Mouse (Mus musculus) myocyte (in vitro differentiated cells): ENCODE measurements around the gene Pigg. TPM values are rescaled to one million over a fixed set of nuclear protein-coding genes. Genes with fewer than 3 reads are reported as not detected.
"Not testable (repeated sequence)": the region's sequence is repeated elsewhere in the genome, so short reads cannot be mapped to it uniquely, and the experiment has no call there.

Source experiments
- H3K27me3 ChIP-seq: one replicate; pipeline ENCODE4 v1.6.1; 2011; ENCODE audit not compliant: control insufficient read depth, insufficient read depth, insufficient read length
- H3K36me3 ChIP-seq: one replicate; pipeline ENCODE4 v1.6.1; 2011; ENCODE audit not compliant: control insufficient read depth, insufficient read depth
- H3K4me2 ChIP-seq: one replicate; pipeline ENCODE4 v1.6.1; 2011; ENCODE audit warnings: low read depth, control low read depth
- H3K4me3 ChIP-seq: one replicate; pipeline ENCODE4 v1.5.1; 2011; ENCODE audit warnings: mild to moderate bottlenecking, control low read depth, moderate library complexity
- H3K79me2 ChIP-seq: one replicate; pipeline ENCODE4 v1.6.1; 2011; ENCODE audit not compliant: control insufficient read depth, insufficient read depth
- H3ac ChIP-seq: one replicate; pipeline ENCODE4 v1.6.1; 2011; ENCODE audit not compliant: control insufficient read depth, insufficient read length
- CEBPB ChIP-seq: IDR thresholded peaks from 2 replicates; pipeline ENCODE4 v1.6.1; 2011; ENCODE audit warnings: mild to moderate bottlenecking, moderate library complexity; ENCODE audit not compliant: poor library complexity, insufficient read depth, severe bottlenecking
- E2F4 ChIP-seq: IDR thresholded peaks from one replicate; pipeline ENCODE4 v1.6.1; 2011; ENCODE audit warnings: mild to moderate bottlenecking, control low read depth, moderate library complexity; ENCODE audit not compliant: insufficient read depth
- MAX ChIP-seq: IDR thresholded peaks from one replicate; pipeline ENCODE4 v1.6.1; 2011; ENCODE audit warnings: low read depth, mild to moderate bottlenecking, control low read depth
- MYOD1 ChIP-seq, 3 experiments: IDR thresholded peaks; one replicate each; pipeline ENCODE4 v1.6.1; 2011; ENCODE audit warnings: control low read depth in 2 of 3, low read depth in 2 of 3, mild to moderate bottlenecking in 2 of 3, moderate library complexity in 1 of 3; ENCODE audit not compliant: insufficient read length in 2 of 3, control insufficient read depth in 1 of 3
- MYOG ChIP-seq, 3 experiments: IDR thresholded peaks; one replicate each; pipeline ENCODE4 v1.6.1; 2011; ENCODE audit warnings: control low read depth in 2 of 3, low read depth in 2 of 3, mild to moderate bottlenecking in 2 of 3; ENCODE audit not compliant: insufficient read length in 2 of 3, control insufficient read depth in 1 of 3, insufficient read depth in 1 of 3
- POLR2A ChIP-seq: IDR thresholded peaks from one replicate; pipeline ENCODE4 v1.6.1; 2011; ENCODE audit warnings: low read depth, mild to moderate bottlenecking, control low read depth, moderate library complexity; ENCODE audit not compliant: insufficient read length
- POLR2AphosphoS2 ChIP-seq: IDR thresholded peaks from one replicate; pipeline ENCODE4 v1.6.1; 2011; ENCODE audit warnings: low read depth, control low read depth; ENCODE audit not compliant: insufficient read length
- REST ChIP-seq: IDR thresholded peaks from one replicate; pipeline ENCODE4 v1.6.1; 2011; ENCODE audit warnings: mild to moderate bottlenecking, control low read depth, moderate library complexity; ENCODE audit not compliant: insufficient read depth, insufficient read length
- SRF ChIP-seq: IDR thresholded peaks from one replicate; pipeline ENCODE4 v1.6.1; 2011; ENCODE audit warnings: low read depth; ENCODE audit not compliant: control insufficient read depth, insufficient read length
- TCF12 ChIP-seq: IDR thresholded peaks from one replicate; pipeline ENCODE4 v1.6.1; 2011; ENCODE audit warnings: mild to moderate bottlenecking, control low read depth; ENCODE audit not compliant: poor library complexity, insufficient read depth, severe bottlenecking
- TCF3 ChIP-seq: IDR thresholded peaks from one replicate; pipeline ENCODE4 v1.6.1; 2011; ENCODE audit warnings: low read depth, control low read depth; ENCODE audit not compliant: insufficient read length
- USF1 ChIP-seq: IDR thresholded peaks from one replicate; pipeline ENCODE4 v1.6.1; 2011; ENCODE audit warnings: low read depth, mild to moderate bottlenecking, control low read depth, moderate library complexity
- polyA plus RNA-seq: library from polyadenylated mRNA; unstranded; fragments of >200 nt; fragmentation: generic; extraction: Trizol; gene quantifications from one replicate; pipeline ENCODE4 v1.2.1, GENCODE M21; 2012; ENCODE audit warnings: missing spikeins

Pigg gene
- 1.8 TPM for polyA plus RNA-seq

GRCm38 (mm10) chr5:108312224-108313064 is at the start of gene Pigg:
Pigg (plus strand) TSS chr5:108312609.
- H3K4me2 ChIP-seq = peak within 1 kb of the TSS; percentile 99
- H3K4me3 ChIP-seq = peak within 1 kb of the TSS; percentile 95
- TF ChIP-seq REST (no peak), CEBPB (no peak), MYOG (IDR thresholded peaks at IDR 0.05; ENCODE audit: control insufficient read depth in 1 of 3, insufficient read depth in 1 of 3, insufficient read length in 2 of 3, low read depth in 2 of 3) (peak in 1 of 3 experiments; percentile 15), E2F4 (no peak), TCF12 (no peak), POLR2AphosphoS2 (peak; percentile 90), TCF3 (no peak), SRF (peak; percentile 53), MAX (no peak), USF1 (peak; percentile 35), MYOD1 (IDR thresholded peaks at IDR 0.05; ENCODE audit: control insufficient read depth in 1 of 3, insufficient read length in 2 of 3, low read depth in 2 of 3) (peak in 1 of 3 experiments; percentile 14), POLR2A (peak; percentile 92)
- no peaks in the 10 kb centered on the region for H3K27me3 ChIP-seq
- no peaks in the 10 kb centered on the region for H3K36me3 ChIP-seq
- H3ac ChIP-seq = peak within 1 kb of the TSS; percentile 67
- H3K79me2 ChIP-seq = peaks cover 7% of the 10 kb centered on the region

- Histone ChIP-seq H3K27me3 (no peaks in the 10 kb centered on the region), H3K4me2 (peak overlapping the region; percentile 55), H3ac (no peak overlapping the region), H3K4me3 (no peak overlapping the region), H3K79me2 (no peaks in the 10 kb centered on the region), H3K36me3 (no peaks in the 10 kb centered on the region)
- no peak for TF ChIP-seq MYOD1 (IDR thresholded peaks at IDR 0.05; ENCODE audit: control insufficient read depth in 1 of 3, insufficient read length in 2 of 3, low read depth in 2 of 3)
- no peak for TF ChIP-seq TCF12
- no peak for TF ChIP-seq TCF3
- TF ChIP-seq POLR2AphosphoS2 = no peak
- no peak for TF ChIP-seq E2F4
- peak in 1 of 3 experiments; percentile 9 for TF ChIP-seq MYOG (IDR thresholded peaks at IDR 0.05; ENCODE audit: control insufficient read depth in 1 of 3, insufficient read depth in 1 of 3, insufficient read length in 2 of 3, low read depth in 2 of 3)
These were observed 49.7 kb upstream of the Pigg start for GRCm38 (mm10) chr5:108262722-108263121.

GRCm38 (mm10) chr5:108263785-108264184 is 48.6 kb upstream of the Pigg start:
- H3ac ChIP-seq, H3K79me2 ChIP-seq, H3K36me3 ChIP-seq, H3K27me3 ChIP-seq, H3K4me3 ChIP-seq, H3K4me2 ChIP-seq: not testable (repeated sequence)

GRCm38 (mm10) chr5:108266990-108267389 is 45.4 kb upstream of the Pigg start:
- H3K27me3 ChIP-seq = no peaks in the 10 kb centered on the region
- no peaks in the 10 kb centered on the region for H3K36me3 ChIP-seq
- no peak overlapping the region for H3ac ChIP-seq
- no peak overlapping the region for H3K4me3 ChIP-seq
- H3K4me2 ChIP-seq = no peak overlapping the region
- H3K79me2 ChIP-seq = peaks cover 29% of the 10 kb centered on the region
- TF ChIP-seq TCF12 = no peak
- TF ChIP-seq POLR2AphosphoS2 = no peak
- TF ChIP-seq TCF3 = no peak
- no peak for TF ChIP-seq USF1
- TF ChIP-seq POLR2A = no peak
- no peak for TF ChIP-seq CEBPB

GRCm38 (mm10) chr5:108268127-108269062 is 44.0 kb upstream of the Pigg start, which contains the start of gene Dr1:
Dr1 (plus strand) TSS chr5:108268897.
- Histone ChIP-seq H3K4me3 (peak within 1 kb of the TSS; percentile 87), H3K27me3 (no peaks in the 10 kb centered on the region), H3K79me2 (peaks cover 42% of the 10 kb centered on the region), H3ac (peak within 1 kb of the TSS; percentile 84), H3K36me3 (no peaks in the 10 kb centered on the region), H3K4me2 (peak within 1 kb of the TSS; percentile 100)
- TF ChIP-seq POLR2A (peak; percentile 94), E2F4 (no peak), POLR2AphosphoS2 (peak; percentile 97), MAX (peak; percentile 36)
